Mouse (Mus musculus) E14TG2a.4 (cell line): ENCODE data around the gene Aadac.

Experiments used
- CTCF ChIP-seq: conservative IDR thresholded peaks from 2 replicates; pipeline ENCODE4 v1.5.1; 2014; ENCODE audit warnings: low read length
- NANOG ChIP-seq: IDR thresholded peaks from 2 replicates; pipeline ENCODE4 v1.6.1; 2014; ENCODE audit warnings: borderline replicate concordance, low read length, mixed read lengths

DNA sequence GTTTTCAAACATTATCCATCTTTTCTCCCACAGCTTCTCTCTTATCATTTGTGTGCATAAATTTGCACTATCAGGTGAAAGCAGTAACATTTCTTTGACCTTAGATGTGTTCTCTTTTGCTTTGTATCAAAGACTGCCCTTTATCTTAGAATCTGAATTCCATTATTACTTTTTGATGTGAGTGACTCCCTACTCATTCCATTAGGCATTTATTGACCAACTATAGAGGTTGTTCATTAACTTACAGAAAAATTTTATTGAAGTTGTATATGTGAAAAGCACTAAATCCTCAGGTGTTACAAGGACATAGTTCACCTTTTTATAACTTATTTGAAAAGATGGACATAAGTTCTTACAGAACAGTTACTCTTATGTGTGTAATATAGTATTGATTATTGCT is 21.9 kb upstream of the Aadac start:
- TF ChIP-seq CTCF (no peak), NANOG (no peak)
